Mouse (Mus musculus): ENCODE measurements around the gene Cd2. TPM values are rescaled to one million over a fixed set of nuclear protein-coding genes. Genes with fewer than 3 reads are reported as not detected.
A peak's percentile ranks its signal among the peaks of the same experiment; 100 is the strongest.

Gene Cd2
- total RNA-seq, 2 experiments from 2014 or later, result not detected

- no peak overlapping the region for H3K4me3 ChIP-seq
- DNase-seq, result no peak
- no peak overlapping the region for H3K27ac ChIP-seq
- no peak for TF ChIP-seq CTCF (IDR thresholded peaks at IDR 0.05)
- intact Hi-C loops (cut with DNase I), result no loop called here
Measured at GRCm38 (mm10) chr3:101278396-101278795, 9.3 kb downstream of the Cd2 start.

- Histone ChIP-seq H3K4me3 (no peak overlapping the region), H3K27ac (no peak overlapping the region)
- TF ChIP-seq CTCF (IDR thresholded peaks at IDR 0.05), result no peak
- no peak for DNase-seq
- intact Hi-C loops (cut with DNase I), result no loop called here
Measured at GRCm38 (mm10) chr3:101277830-101278229, 9.9 kb downstream of the Cd2 start.

GRCm38 (mm10) chr3:101276501-101277320 lies 11.0 kb downstream of the Cd2 start:
- Histone ChIP-seq H3K4me3 (no peak overlapping the region), H3K27ac (no peak overlapping the region)
- TF ChIP-seq CTCF (IDR thresholded peaks at IDR 0.05), result no peak
- DNase-seq, result no peak
- intact Hi-C loops (cut with DNase I), result no loop called here

- H3K27ac ChIP-seq, result no peak overlapping the region
- no peak for DNase-seq
- no peak overlapping the region for H3K4me3 ChIP-seq
- no peak for TF ChIP-seq CTCF (IDR thresholded peaks at IDR 0.05)
- intact Hi-C loops (cut with DNase I), result no loop called here
Measured at GRCm38 (mm10) chr3:101275636-101276300, 12.0 kb downstream of the Cd2 start.

GRCm38 (mm10) chr3:101274794-101275193 lies 12.9 kb downstream of the Cd2 start:
- Histone ChIP-seq H3K27ac (no peak overlapping the region), H3K4me3 (no peak overlapping the region)
- intact Hi-C loops (cut with DNase I), result no loop called here
- no peak for TF ChIP-seq CTCF (IDR thresholded peaks at IDR 0.05)
- DNase-seq, result no peak

GRCm38 (mm10) chr3:101274041-101274770 lies 13.5 kb downstream of the Cd2 start:
- no peak for TF ChIP-seq CTCF (IDR thresholded peaks at IDR 0.05)
- intact Hi-C loops (cut with DNase I), result no loop called here
- Histone ChIP-seq H3K27ac (no peak overlapping the region), H3K4me3 (no peak overlapping the region)
- peak; percentile 47 for DNase-seq

GRCm38 (mm10) chr3:101272166-101272565 lies 15.6 kb downstream of the Cd2 start:
- TF ChIP-seq CTCF (IDR thresholded peaks at IDR 0.05), result no peak
- Histone ChIP-seq H3K27ac (no peak overlapping the region), H3K4me3 (no peak overlapping the region)
- DNase-seq, result no peak
- intact Hi-C loops (cut with DNase I), result no loop called here

- Histone ChIP-seq H3K4me3 (no peak overlapping the region), H3K27ac (no peak overlapping the region)
- intact Hi-C loops (cut with DNase I), result no loop called here
- DNase-seq, result no peak
- TF ChIP-seq CTCF (IDR thresholded peaks at IDR 0.05), result no peak
Measured at GRCm38 (mm10) chr3:101270833-101271232, 16.9 kb downstream of the Cd2 start.

GRCm38 (mm10) chr3:101268361-101268760 lies 19.4 kb downstream of the Cd2 start:
- TF ChIP-seq CTCF (IDR thresholded peaks at IDR 0.05), result no peak
- intact Hi-C loops (cut with DNase I), result no loop called here
- H3K4me3 ChIP-seq, result no peak overlapping the region
- no peak overlapping the region for H3K27ac ChIP-seq
- no peak for DNase-seq

- H3K27ac ChIP-seq, result no peak overlapping the region
- H3K4me3 ChIP-seq, result no peak overlapping the region
- TF ChIP-seq CTCF (IDR thresholded peaks at IDR 0.05), result no peak
- DNase-seq, result no peak
- intact Hi-C loops (cut with DNase I), result no loop called here
Measured at GRCm38 (mm10) chr3:101265561-101266091, 22.1 kb downstream of the Cd2 start.

GRCm38 (mm10) chr3:101258976-101259375 lies 28.8 kb downstream of the Cd2 start:
- H3K27ac ChIP-seq, result no peak overlapping the region
- no peak for TF ChIP-seq CTCF (IDR thresholded peaks at IDR 0.05)
- H3K4me3 ChIP-seq, result no peak overlapping the region
- intact Hi-C loops (cut with DNase I), result no loop called here
- DNase-seq, result no peak

- intact Hi-C loops (cut with DNase I), result no loop called here
- DNase-seq, result no peak
- TF ChIP-seq CTCF (IDR thresholded peaks at IDR 0.05), result no peak
- Histone ChIP-seq H3K4me3 (no peak overlapping the region), H3K27ac (no peak overlapping the region)
Measured at GRCm38 (mm10) chr3:101256090-101256489, 31.6 kb downstream of the Cd2 start.

- Histone ChIP-seq H3K27ac (no peak overlapping the region), H3K4me3 (no peak overlapping the region)
- intact Hi-C loops (cut with DNase I), result no loop called here
- TF ChIP-seq CTCF (IDR thresholded peaks at IDR 0.05), result no peak
- DNase-seq, result no peak
Measured at GRCm38 (mm10) chr3:101252141-101252540, 35.6 kb downstream of the Cd2 start.

Measured in gastrocnemius, adult 2 months (tissue).